Mouse (Mus musculus) T-cell, adult 66 days (primary cell): Measurements from ENCODE around the gene Ccm2. TPM values are rescaled to one million over a fixed set of nuclear protein-coding genes. Genes with fewer than 3 reads are reported as not detected.

Source experiments
- total RNA-seq, 2 experiments: library from RNA; stranded (reverse); gene quantifications; 3 replicates in 1 of 2; 4 replicates in 1 of 2; pipeline ENCODE4 v1.2.4; 2023

The Ccm2 gene
- total RNA-seq: 100 to 1,000 TPM; 288 to 325 TPM

DNA sequence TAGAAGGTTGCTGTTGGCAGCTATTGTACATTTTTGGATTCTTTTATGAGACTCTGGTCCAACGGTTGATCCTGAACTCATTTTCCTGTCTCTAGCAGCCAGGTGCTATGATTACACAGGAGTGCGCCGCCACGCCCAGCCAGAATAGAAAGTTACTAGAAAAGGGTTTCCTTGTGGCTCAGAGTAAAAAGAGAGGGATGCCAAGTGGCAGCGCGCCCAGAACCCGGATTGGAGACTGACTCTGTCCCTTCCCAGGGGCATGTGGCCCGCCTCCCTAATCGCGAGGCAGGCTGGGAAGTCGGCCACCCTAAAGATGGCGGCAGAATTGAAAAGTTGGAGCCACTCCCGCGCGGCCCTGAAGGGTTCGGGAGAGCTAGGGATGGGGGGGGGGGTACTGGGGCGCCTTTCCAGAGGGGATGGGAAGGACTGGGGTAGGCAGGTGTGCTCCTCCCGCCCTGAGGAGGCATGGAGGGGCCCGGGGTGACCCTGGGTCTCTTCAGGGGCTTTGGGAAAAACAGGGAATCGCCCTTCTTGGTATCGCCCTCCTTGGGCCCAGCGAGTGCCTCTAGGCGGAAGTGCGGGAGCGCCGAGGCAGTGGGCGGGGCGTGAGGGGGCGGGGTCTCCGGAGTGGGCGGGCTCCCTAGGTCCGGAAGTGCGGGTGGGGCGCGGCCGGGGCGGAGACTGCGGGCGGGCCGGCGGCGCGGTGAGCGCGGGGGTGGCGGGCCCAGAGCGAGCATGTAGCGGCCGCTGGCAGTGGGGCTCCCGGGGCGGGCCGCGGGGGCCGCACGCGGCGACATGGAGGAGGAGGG, at the start of gene Ccm2:
Ccm2 (plus strand) TSS at position 683 of the 809 bp plus-strand sequence.

GRCm38 (mm10) chr11:6520507-6521173, 26.0 kb upstream of the Ccm2 start, which contains the start of gene Myo1g:
Gene Myo1g (minus strand): TSS chr11:6520965.

GRCm38 (mm10) chr11:6605491-6606399, 59.1 kb downstream of the Ccm2 start, which contains the start of gene Nacad:
Gene Nacad (minus strand): TSS chr11:6606053.

GRCm38 (mm10) chr11:6625478-6626387, 79.0 kb downstream of the Ccm2 start, which contains the start of gene Tbrg4:
Gene Tbrg4 (minus strand): TSS chr11:6626067.

GRCm38 (mm10) chr11:6638537-6638936, 91.8 kb downstream of the Ccm2 start, which contains the start of gene Wap:
Gene Wap (minus strand): TSS chr11:6638637.

Other genes with a start within 250 kb of the Ccm2 start
- gene Zmiz2, start 157.8 kb upstream of the Ccm2 start, total RNA-seq: 100 to 1,000 TPM; 101 to 103 TPM
- gene Ppia, start 131.4 kb upstream of the Ccm2 start, total RNA-seq: 1,000 to 10,000 TPM; 1,227 to 1,397 TPM
- 10 to 100 TPM; 57.6 to 60.1 TPM for gene H2afv, start 102.4 kb upstream of the Ccm2 start, total RNA-seq
- 10 to 100 TPM; 67.2 to 67.4 TPM for gene Purb, start 71.0 kb upstream of the Ccm2 start, total RNA-seq
- 100 to 1,000 TPM; 203 to 212 TPM for gene Myo1g, start 25.9 kb upstream of the Ccm2 start, total RNA-seq
- gene Nacad, start 59.2 kb downstream of the Ccm2 start, total RNA-seq: under 1 TPM; 0.26 to 0.98 TPM
- 100 to 1,000 TPM; 140 to 145 TPM for gene Tbrg4, start 79.2 kb downstream of the Ccm2 start, total RNA-seq
- not detected for gene Wap, start 91.8 kb downstream of the Ccm2 start, total RNA-seq
- gene Ramp3, start 111.6 kb downstream of the Ccm2 start, total RNA-seq: 10 to 100 TPM; 18.9 to 19.4 TPM